Mouse (Mus musculus) erythroblast, embryonic 14.5 days (primary cell): Measurements from ENCODE around the gene Adora1. TPM values are rescaled to one million over a fixed set of nuclear protein-coding genes. Genes with fewer than 3 reads are reported as not detected.
"Not testable (repeated sequence)": the region's sequence is repeated elsewhere in the genome, so short reads cannot be mapped to it uniquely, and the experiment has no call there.

ENCODE experiments used
- H3K27me3 ChIP-seq: 2 replicates; pipeline ENCODE4 v1.6.1; 2012; ENCODE audit warnings: inconsistent platforms; ENCODE audit not compliant: control insufficient read depth
- H3K36me3 ChIP-seq: 2 replicates; pipeline ENCODE4 v1.6.1; 2012; ENCODE audit warnings: mild to moderate bottlenecking, inconsistent platforms; ENCODE audit not compliant: control insufficient read depth
- H3K4me1 ChIP-seq: 2 replicates; pipeline ENCODE4 v1.6.1; 2012; ENCODE audit warnings: inconsistent platforms; ENCODE audit not compliant: control insufficient read depth
- H3K4me3 ChIP-seq: replicated peaks from 2 replicates; pipeline ENCODE3; 2012; ENCODE audit warnings: moderate library complexity, mild to moderate bottlenecking, inconsistent platforms
- H3K9me3 ChIP-seq: 2 replicates; pipeline ENCODE4 v1.6.1; 2012; ENCODE audit warnings: low read length, inconsistent platforms, mixed read lengths; ENCODE audit not compliant: control insufficient read depth
- GATA1 ChIP-seq: IDR thresholded peaks from 2 replicates; pipeline ENCODE4 v1.6.1; 2012; ENCODE audit warnings: low read length, inconsistent platforms, mixed read lengths
- TAL1 ChIP-seq: IDR thresholded peaks from 3 replicates; pipeline ENCODE4 v1.6.1; 2012; ENCODE audit warnings: low read length, inconsistent platforms, mixed read lengths
- polyA plus RNA-seq: library from polyadenylated mRNA; stranded (reverse); fragments of >175 nt; gene quantifications from 2 replicates; pipeline ENCODE4 v1.2.3, GENCODE M21; 2012

Adora1 gene
- polyA plus RNA-seq, 1 experiment, result not detected

DNA sequence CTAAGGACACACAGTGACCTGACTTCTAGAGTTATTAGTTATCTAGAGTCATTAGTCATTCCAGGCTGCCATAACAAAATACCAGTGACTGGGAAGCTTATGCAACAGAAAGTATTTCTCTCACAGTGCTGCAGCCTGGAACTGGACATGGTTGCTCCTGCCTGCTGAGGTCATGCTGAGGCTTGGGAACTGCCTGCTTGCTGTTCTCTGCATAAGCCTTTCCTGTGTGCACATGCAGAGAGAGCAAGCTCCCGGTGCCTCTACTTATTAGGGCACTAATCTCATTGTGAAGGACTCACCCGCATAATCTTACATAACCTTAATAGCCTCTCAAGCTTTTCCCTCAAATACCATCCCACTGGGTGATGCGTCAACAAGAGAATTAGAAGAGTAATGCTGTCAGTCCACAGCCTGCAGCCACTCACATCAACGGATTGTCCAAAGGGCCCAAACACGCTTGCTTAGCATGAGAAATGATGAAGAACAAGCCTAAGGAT lies 37.6 kb upstream of the Adora1 start:
- H3K36me3 ChIP-seq, result no peaks in the 10 kb centered on the region
- no peaks in the 10 kb centered on the region for H3K9me3 ChIP-seq
- H3K4me3 ChIP-seq, result no peak overlapping the region
- no peaks in the 10 kb centered on the region for H3K4me1 ChIP-seq
- TF ChIP-seq TAL1 (no peak), GATA1 (no peak)
- H3K27me3 ChIP-seq, result no peaks in the 10 kb centered on the region

DNA sequence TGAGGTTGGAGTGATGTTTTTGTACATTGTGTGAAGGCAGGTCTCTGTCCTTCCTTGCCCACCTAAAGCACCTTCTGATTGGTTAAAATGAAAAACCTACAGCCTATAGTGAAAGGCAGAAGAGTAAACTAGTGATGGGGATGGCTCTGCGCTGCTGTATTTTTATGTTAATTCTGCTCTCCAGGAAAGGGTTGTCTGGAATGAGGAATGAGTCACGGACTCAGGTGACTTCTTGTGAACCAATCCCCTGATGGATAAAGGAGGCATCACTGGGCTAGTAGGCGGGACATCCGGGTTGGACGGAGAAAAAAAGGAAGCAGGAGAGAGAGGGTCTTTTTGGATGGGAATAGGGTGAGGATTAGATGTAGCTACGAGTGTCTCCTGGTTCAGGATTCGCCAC lies 34.8 kb upstream of the Adora1 start:
- Histone ChIP-seq H3K27me3 (no peaks in the 10 kb centered on the region), H3K9me3 (no peaks in the 10 kb centered on the region)
- no peak for TF ChIP-seq TAL1
- TF ChIP-seq GATA1, result no peak

DNA sequence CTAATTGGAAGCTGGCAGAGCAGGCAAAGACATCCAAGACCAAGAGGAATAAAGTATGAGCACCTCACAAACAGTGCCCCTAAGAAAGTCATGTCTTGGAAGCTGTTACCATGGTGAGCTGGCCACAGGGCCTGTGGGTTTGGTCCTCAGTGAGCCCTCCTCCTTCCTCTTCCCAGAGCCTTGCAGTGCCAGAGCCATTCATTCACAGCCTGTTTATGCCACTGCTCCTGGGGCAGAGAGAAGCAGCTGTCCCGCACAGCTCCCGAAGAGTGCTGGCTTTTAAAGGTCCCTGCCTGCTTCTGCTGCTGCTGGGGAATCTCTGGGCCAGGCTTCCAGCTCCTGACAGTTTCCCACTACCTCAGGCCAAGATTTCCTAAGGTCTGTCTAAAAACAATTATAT lies 30.6 kb upstream of the Adora1 start:
- Histone ChIP-seq H3K9me3 (peaks cover 3% of the 10 kb centered on the region; the same call in 1 of the 2 replicates), H3K4me3 (no peak overlapping the region), H3K4me1 (no peaks in the 10 kb centered on the region), H3K36me3 (no peaks in the 10 kb centered on the region), H3K27me3 (no peaks in the 10 kb centered on the region)
- TF ChIP-seq GATA1, result no peak
- TF ChIP-seq TAL1, result no peak

More for the DNA sequence above, 34.8 kb upstream of the Adora1 start:
- H3K4me1 ChIP-seq, result no peaks in the 10 kb centered on the region
- H3K36me3 ChIP-seq, result no peaks in the 10 kb centered on the region
- no peak overlapping the region for H3K4me3 ChIP-seq

DNA sequence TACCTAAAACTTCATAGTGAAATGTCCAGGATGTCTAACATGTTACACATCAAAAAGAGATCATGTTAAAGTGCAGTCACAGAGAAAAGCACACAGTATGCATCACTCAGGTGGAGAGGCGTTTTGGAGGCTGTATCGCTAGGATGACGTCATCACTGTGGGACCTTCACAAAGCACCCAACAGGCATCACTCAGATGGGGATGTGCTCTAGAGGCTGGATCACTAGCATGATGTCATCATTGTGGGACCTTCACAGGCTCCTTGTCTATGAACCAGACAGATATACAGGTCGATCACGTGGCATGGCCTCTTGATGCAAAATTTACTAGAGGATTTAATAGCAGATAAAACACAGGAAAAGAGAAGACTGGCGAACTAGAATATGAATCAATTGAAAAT lies 29.1 kb upstream of the Adora1 start:
- TF ChIP-seq GATA1, result no peak
- TF ChIP-seq TAL1, result no peak
- Histone ChIP-seq H3K4me3 (no peak overlapping the region), H3K27me3 (no peaks in the 10 kb centered on the region), H3K36me3 (no peaks in the 10 kb centered on the region), H3K4me1 (no peaks in the 10 kb centered on the region), H3K9me3 (peaks cover 5% of the 10 kb centered on the region; the same call in 1 of the 2 replicates)

DNA sequence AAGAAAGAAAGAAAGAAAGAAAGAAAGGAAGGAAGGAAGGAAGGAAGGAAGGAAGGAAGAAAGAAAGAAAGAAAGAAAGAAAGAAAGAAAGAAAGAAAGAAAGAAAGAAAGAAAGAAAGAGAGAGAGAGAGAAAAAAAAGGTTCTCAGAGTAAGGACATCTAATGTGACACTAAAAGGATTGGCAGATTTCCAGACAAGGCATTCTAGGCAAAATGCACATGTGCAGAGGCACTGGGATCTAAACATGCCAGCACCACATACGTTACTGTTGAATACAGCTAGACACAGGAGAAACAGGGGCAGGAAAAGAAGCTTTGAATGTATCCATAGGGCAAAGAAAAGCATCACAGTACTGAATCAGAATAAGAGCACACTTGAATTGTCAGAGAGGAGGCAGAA lies 14.4 kb upstream of the Adora1 start:
- H3K36me3 ChIP-seq, H3K27me3 ChIP-seq, H3K4me3 ChIP-seq, H3K9me3 ChIP-seq, H3K4me1 ChIP-seq: not testable (repeated sequence)

GRCm38 (mm10) chr1:134246590-134246989 lies 11.4 kb upstream of the Adora1 start:
- H3K4me3 ChIP-seq, result no peak overlapping the region
- H3K36me3 ChIP-seq, result no peaks in the 10 kb centered on the region
- TF ChIP-seq GATA1, result no peak
- no peak for TF ChIP-seq TAL1
- peaks cover 6% of the 10 kb centered on the region; the same call in 1 of the 2 replicates for H3K4me1 ChIP-seq
- no peaks in the 10 kb centered on the region for H3K9me3 ChIP-seq
- 0 out of 2 replicates have a peak, but pooled peaks cover 3% of the 10 kb centered on the region for H3K27me3 ChIP-seq

- Histone ChIP-seq H3K9me3 (no peaks in the 10 kb centered on the region), H3K4me1 (peaks cover 6% of the 10 kb centered on the region; the same call in 1 of the 2 replicates), H3K27me3 (0 out of 2 replicates have a peak, but pooled peaks cover 3% of the 10 kb centered on the region), H3K36me3 (no peaks in the 10 kb centered on the region), H3K4me3 (no peak overlapping the region)
- TF ChIP-seq TAL1 (no peak), GATA1 (no peak)
These were observed 9.9 kb upstream of the Adora1 start for GRCm38 (mm10) chr1:134245004-134245717.

- Histone ChIP-seq H3K9me3 (no peaks in the 10 kb centered on the region), H3K27me3 (0 out of 2 replicates have a peak, but pooled peaks cover 3% of the 10 kb centered on the region), H3K36me3 (no peaks in the 10 kb centered on the region), H3K4me3 (no peak overlapping the region), H3K4me1 (peaks cover 6% of the 10 kb centered on the region; the same call in 1 of the 2 replicates)
- TF ChIP-seq GATA1 (no peak), TAL1 (no peak)
These were observed 9.0 kb upstream of the Adora1 start for GRCm38 (mm10) chr1:134243948-134244914.

DNA sequence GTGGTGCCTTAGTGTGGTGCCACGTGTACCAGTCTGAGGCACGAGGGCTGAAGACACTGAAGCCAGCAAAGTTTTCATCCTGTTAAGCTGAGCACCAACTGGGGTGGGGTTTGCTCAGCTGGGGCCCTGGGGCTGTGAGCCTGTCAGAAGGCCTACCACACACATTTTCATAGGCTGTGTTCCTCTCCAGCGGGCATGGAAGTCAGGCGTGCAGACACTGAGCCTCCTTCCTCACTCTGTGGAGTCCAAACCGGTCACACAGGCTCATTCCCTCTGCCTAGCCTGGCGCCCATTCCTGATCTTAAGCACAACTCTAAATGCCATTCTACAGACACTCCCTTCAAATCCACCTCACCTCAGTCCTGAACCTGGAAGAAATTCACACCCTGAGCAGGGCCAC lies 8.3 kb upstream of the Adora1 start:
- no peaks in the 10 kb centered on the region for H3K9me3 ChIP-seq
- H3K27me3 ChIP-seq, result 0 out of 2 replicates have a peak, but pooled peaks cover 3% of the 10 kb centered on the region
- TF ChIP-seq TAL1 (no peak), GATA1 (no peak)

More for the DNA sequence above, 8.3 kb upstream of the Adora1 start:
- Histone ChIP-seq H3K36me3 (no peaks in the 10 kb centered on the region), H3K4me3 (no peak overlapping the region), H3K4me1 (peaks cover 6% of the 10 kb centered on the region; the same call in 1 of the 2 replicates)
